Mouse (Mus musculus) C2C12 (cell line): ENCODE data around the gene Zp2.

ENCODE experiments used
- CTCF ChIP-seq: IDR thresholded peaks from one replicate; pipeline ENCODE4 v1.5.1; 2011; ENCODE audit not compliant: control insufficient read depth, insufficient read depth, insufficient read length
- MAX ChIP-seq: IDR thresholded peaks from one replicate; pipeline ENCODE4 v1.6.1; 2011; ENCODE audit warnings: mild to moderate bottlenecking, control low read depth
- MYOD1 ChIP-seq: IDR thresholded peaks from one replicate; pipeline ENCODE4 v1.6.1; 2011; ENCODE audit warnings: low read depth; ENCODE audit not compliant: control insufficient read depth, insufficient read length
- MYOG ChIP-seq: IDR thresholded peaks from one replicate; pipeline ENCODE4 v1.6.1; 2011; ENCODE audit not compliant: control insufficient read depth, insufficient read length; ENCODE audit errors: extremely low read depth
- USF1 ChIP-seq: IDR thresholded peaks from one replicate; pipeline ENCODE4 v1.6.1; 2011; ENCODE audit warnings: low read depth, mild to moderate bottlenecking, control low read depth, moderate library complexity

- no peak for TF ChIP-seq CTCF
- TF ChIP-seq MYOG: no peak
- no peak for TF ChIP-seq MAX
- no peak for TF ChIP-seq USF1
- TF ChIP-seq MYOD1: no peak
Measured at GRCm38 (mm10) chr7:120158121-120158613, 13.1 kb upstream of the Zp2 start.
